Mouse (Mus musculus) kidney, embryonic 15.5 days (tissue): ENCODE results near the gene Cdk19. TPM values are rescaled to one million over a fixed set of nuclear protein-coding genes. Genes with fewer than 3 reads are reported as not detected.
"Not testable (repeated sequence)": the region's sequence is repeated elsewhere in the genome, so short reads cannot be mapped to it uniquely, and the experiment has no call there.

Experiments
- ATAC-seq: fragments of 200-750 bp; cut with Nextera tagmentation; replicated peaks from 2 replicates; pipeline ENCODE4 v1.8.0; 2017; ENCODE audit warnings: moderate TSS enrichment; ENCODE audit not compliant: low FRiP score
- H3K27ac ChIP-seq: fragments of 300-500 bp; sonication (generic); 2 replicates; pipeline ENCODE4 v1.5.1; 2015; ENCODE audit warnings: mild to moderate bottlenecking, inconsistent platforms
- H3K27me3 ChIP-seq: fragments of 300-500 bp; sonication (generic); 2 replicates; pipeline ENCODE4 v1.6.1; 2015; ENCODE audit warnings: inconsistent platforms
- H3K36me3 ChIP-seq: fragments of 300-500 bp; sonication (generic); 2 replicates; pipeline ENCODE4 v1.6.1; 2015; ENCODE audit warnings: inconsistent platforms
- H3K4me1 ChIP-seq: fragments of 300-500 bp; sonication (generic); 2 replicates; pipeline ENCODE4 v1.6.1; 2015; ENCODE audit warnings: inconsistent platforms
- H3K4me2 ChIP-seq: fragments of 300-500 bp; sonication (generic); 2 replicates; pipeline ENCODE4 v1.6.1; 2015; ENCODE audit warnings: moderate library complexity, mild to moderate bottlenecking, inconsistent platforms
- H3K4me3 ChIP-seq: fragments of 300-500 bp; sonication (generic); replicated peaks from 2 replicates; pipeline ENCODE4 v1.5.1; 2015; ENCODE audit warnings: mild to moderate bottlenecking, inconsistent platforms
- H3K9ac ChIP-seq: fragments of 300-500 bp; sonication (generic); 2 replicates; pipeline ENCODE4 v1.6.1; 2015; ENCODE audit warnings: mild to moderate bottlenecking, inconsistent platforms
- H3K9me3 ChIP-seq: fragments of 300-500 bp; sonication (generic); replicated peaks from 2 replicates; pipeline ENCODE4 v1.6.1; 2016; ENCODE audit warnings: inconsistent platforms
- WGBS: fragments of 180-500 bp; shearing (Covaris S2); methylation state at CpG from one replicate; pipeline ENCODE4 v1.1.7; 2015; ENCODE audit warnings: mixed read lengths; 5-methylcytosine and 5-hydroxymethylcytosine counted together
- polyA plus RNA-seq: library from polyadenylated mRNA; unstranded; fragments of >200 nt; fragmentation: Nextera tagmentation; extraction: Ambion mirVana; gene quantifications from 2 replicates; pipeline ENCODE4 v1.2.1, GENCODE M21; 2015

Cdk19 gene
- polyA plus RNA-seq, 1 experiment from 2014 or later, result 8.5 TPM

DNA sequence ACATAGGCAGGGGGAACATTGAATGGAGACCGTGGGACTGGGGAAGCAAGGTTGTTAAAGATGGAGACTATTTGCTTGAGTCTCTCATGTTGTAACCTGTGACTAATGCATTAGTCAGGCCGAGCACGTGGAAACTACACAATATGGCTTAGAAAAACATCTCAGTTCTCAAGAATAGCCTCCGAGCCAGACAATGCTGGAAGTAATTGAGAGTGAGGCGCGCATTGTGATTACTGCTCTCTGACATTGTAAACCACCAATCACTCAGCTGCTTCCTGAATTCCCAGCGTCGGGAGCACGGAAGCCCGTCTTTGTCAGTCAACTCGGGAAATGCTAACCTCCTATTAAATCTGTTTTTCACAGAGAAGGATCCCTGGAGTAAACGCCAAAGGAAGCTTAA is 182.2 kb downstream of the Cdk19 start:
- Histone ChIP-seq H3K36me3 (no peaks in the 10 kb centered on the region), H3K9me3 (no peaks in the 10 kb centered on the region), H3K27ac (no peak overlapping the region), H3K9ac (no peak overlapping the region), H3K4me3 (no peak overlapping the region), H3K27me3 (no peaks in the 10 kb centered on the region), H3K4me1 (peaks cover 31% of the 10 kb centered on the region), H3K4me2 (peak overlapping the region; percentile 15; the same call in 1 of the 2 replicates)
- ATAC-seq, result no peak
- WGBS, result 10% methylated on average over 12 of the region's 12 CpGs

GRCm38 (mm10) chr10:40523312-40523975 is 184.1 kb downstream of the Cdk19 start:
- no peak overlapping the region for H3K27ac ChIP-seq
- 72% methylated on average over 7 of the region's 7 CpGs for WGBS
- no peak for ATAC-seq
- no peak overlapping the region for H3K9ac ChIP-seq
- no peaks in the 10 kb centered on the region for H3K9me3 ChIP-seq
- no peaks in the 10 kb centered on the region for H3K27me3 ChIP-seq
- H3K4me2 ChIP-seq, result no peak overlapping the region
- H3K4me3 ChIP-seq, result no peak overlapping the region
- no peaks in the 10 kb centered on the region for H3K36me3 ChIP-seq
- peaks cover 41% of the 10 kb centered on the region for H3K4me1 ChIP-seq

- Histone ChIP-seq H3K4me3 (no peak overlapping the region), H3K27me3 (no peaks in the 10 kb centered on the region), H3K4me2 (no peak overlapping the region), H3K9ac (no peak overlapping the region), H3K9me3 (no peaks in the 10 kb centered on the region), H3K36me3 (no peaks in the 10 kb centered on the region), H3K4me1 (peaks cover 44% of the 10 kb centered on the region), H3K27ac (0 out of 2 replicates have a peak overlapping the region, but pooled peaks have one; percentile 11)
- no peak for ATAC-seq
- WGBS, result 66% methylated on average over 9 of the region's 9 CpGs
These were observed 184.9 kb downstream of the Cdk19 start for GRCm38 (mm10) chr10:40524032-40524806.

DNA sequence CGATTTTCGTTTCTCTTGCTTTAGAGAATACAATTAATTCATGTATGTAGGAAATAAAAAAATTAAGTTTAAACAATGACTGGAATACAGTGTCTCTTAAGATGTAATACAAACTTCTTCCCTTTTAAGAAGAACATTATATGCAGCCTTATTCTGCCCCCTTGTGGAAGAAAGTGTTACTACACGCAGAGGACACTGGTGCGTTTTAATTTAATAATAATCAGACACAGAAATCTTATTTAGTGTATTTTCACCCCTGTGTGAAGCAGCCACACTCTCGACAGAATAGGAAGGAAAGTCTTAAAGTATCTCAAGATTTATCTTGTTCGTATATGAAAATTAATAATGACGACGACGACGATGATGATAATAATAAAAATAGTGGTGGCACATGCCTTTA is 185.6 kb downstream of the Cdk19 start:
- Histone ChIP-seq H3K4me2 (no peak overlapping the region), H3K9me3 (no peaks in the 10 kb centered on the region), H3K9ac (no peak overlapping the region), H3K36me3 (no peaks in the 10 kb centered on the region), H3K27ac (no peak overlapping the region), H3K4me3 (no peak overlapping the region), H3K27me3 (no peaks in the 10 kb centered on the region), H3K4me1 (peaks cover 44% of the 10 kb centered on the region)
- no peak for ATAC-seq
- 29% methylated on average over 10 of the region's 10 CpGs for WGBS

DNA sequence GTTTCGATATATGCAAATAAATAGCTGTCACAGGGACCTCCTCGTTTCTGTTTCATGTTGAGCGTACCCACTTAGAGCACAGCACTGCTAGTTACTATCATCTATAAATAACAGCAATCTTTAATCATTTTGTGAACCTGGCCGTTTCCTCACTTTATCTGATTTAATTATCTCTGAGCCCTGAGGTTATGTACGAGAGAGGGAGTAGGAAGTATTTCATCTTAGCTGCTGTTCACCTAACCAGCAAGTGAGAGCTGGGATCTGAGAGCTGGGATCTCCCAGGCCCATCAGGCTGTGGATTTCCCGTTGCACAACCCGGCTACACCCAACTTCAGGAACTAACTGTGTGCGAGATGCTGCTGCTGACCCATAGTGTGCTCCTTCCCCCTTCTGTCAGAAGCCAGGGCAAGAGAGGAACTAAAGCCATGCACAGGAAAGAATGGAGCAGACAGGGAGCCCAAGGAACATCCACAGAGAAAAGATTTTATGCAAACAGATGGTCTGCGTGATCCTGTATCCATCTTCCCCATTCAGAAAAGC is 186.3 kb downstream of the Cdk19 start:
- Histone ChIP-seq H3K36me3 (no peaks in the 10 kb centered on the region), H3K27ac (no peak overlapping the region), H3K4me1 (peaks cover 44% of the 10 kb centered on the region), H3K4me3 (no peak overlapping the region), H3K9ac (no peak overlapping the region), H3K4me2 (no peak overlapping the region), H3K9me3 (no peaks in the 10 kb centered on the region), H3K27me3 (no peaks in the 10 kb centered on the region)
- ATAC-seq, result no peak
- WGBS, result 53% methylated on average over 9 of the region's 9 CpGs

- Histone ChIP-seq H3K27me3 (no peaks in the 10 kb centered on the region), H3K4me1 (peaks cover 39% of the 10 kb centered on the region), H3K9ac (no peak overlapping the region), H3K9me3 (no peaks in the 10 kb centered on the region), H3K36me3 (no peaks in the 10 kb centered on the region), H3K27ac (no peak overlapping the region), H3K4me3 (no peak overlapping the region), H3K4me2 (no peak overlapping the region)
- ATAC-seq, result no peak
- WGBS, result 70% methylated on average over 8 of the region's 8 CpGs
These were observed 187.0 kb downstream of the Cdk19 start for GRCm38 (mm10) chr10:40526301-40526761.

GRCm38 (mm10) chr10:40526986-40527385 is 187.6 kb downstream of the Cdk19 start:
- Histone ChIP-seq H3K27ac (no peak overlapping the region), H3K9ac (no peak overlapping the region), H3K9me3 (no peaks in the 10 kb centered on the region), H3K4me3 (no peak overlapping the region), H3K27me3 (no peaks in the 10 kb centered on the region), H3K4me2 (no peak overlapping the region), H3K4me1 (peaks cover 32% of the 10 kb centered on the region), H3K36me3 (no peaks in the 10 kb centered on the region)
- 69% methylated on average over 3 of the region's 3 CpGs for WGBS
- ATAC-seq, result no peak

GRCm38 (mm10) chr10:40527573-40527972 is 188.2 kb downstream of the Cdk19 start:
- ATAC-seq, result no peak; the same call in 1 of the 2 replicates
- Histone ChIP-seq H3K4me3 (no peak overlapping the region), H3K4me2 (0 out of 2 replicates have a peak overlapping the region, but pooled peaks have one; percentile 18), H3K27me3 (no peaks in the 10 kb centered on the region), H3K36me3 (no peaks in the 10 kb centered on the region), H3K9me3 (no peaks in the 10 kb centered on the region), H3K27ac (no peak overlapping the region), H3K9ac (no peak overlapping the region), H3K4me1 (peaks cover 29% of the 10 kb centered on the region)
- WGBS, result 30% methylated on average over 8 of the region's 8 CpGs

DNA sequence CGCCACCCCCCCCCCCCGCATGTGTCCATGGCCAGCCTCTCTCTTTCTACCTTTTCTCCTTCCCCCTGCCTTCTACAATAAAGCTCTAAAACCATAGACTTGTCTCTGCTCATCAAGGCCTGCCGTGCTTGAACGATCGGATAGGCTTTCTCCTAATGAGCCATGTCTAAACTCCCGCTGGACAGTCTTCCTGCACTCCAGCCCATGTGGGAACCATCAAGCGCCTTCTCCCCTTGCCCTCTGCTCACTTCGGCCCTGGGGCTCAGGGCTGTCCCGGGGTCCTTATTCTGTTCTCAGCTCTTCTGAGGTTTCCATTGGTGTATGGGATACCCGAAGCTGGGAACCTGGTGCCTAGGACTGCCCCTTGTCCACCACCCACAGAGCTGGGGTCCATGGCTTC is 189.3 kb downstream of the Cdk19 start:
- H3K27me3 ChIP-seq, result no peaks in the 10 kb centered on the region
- H3K9ac ChIP-seq, result no peak overlapping the region
- H3K27ac ChIP-seq, result no peak overlapping the region
- no peak overlapping the region for H3K4me3 ChIP-seq
- no peak overlapping the region for H3K4me2 ChIP-seq
- 0 out of 2 replicates have a peak, but pooled peaks cover 3% of the 10 kb centered on the region for H3K9me3 ChIP-seq
- no peaks in the 10 kb centered on the region for H3K36me3 ChIP-seq
- ATAC-seq, result no peak
- H3K4me1 ChIP-seq, result peaks cover 26% of the 10 kb centered on the region
- WGBS, result 31% methylated on average over 8 of the region's 10 CpGs

GRCm38 (mm10) chr10:40529617-40530016 is 190.3 kb downstream of the Cdk19 start:
- H3K27me3 ChIP-seq, result no peaks in the 10 kb centered on the region
- no peak overlapping the region for H3K4me2 ChIP-seq
- no peak overlapping the region for H3K27ac ChIP-seq
- H3K9ac ChIP-seq, result no peak overlapping the region
- no peak for ATAC-seq
- 0 out of 2 replicates have a peak, but pooled peaks cover 3% of the 10 kb centered on the region for H3K9me3 ChIP-seq
- no peaks in the 10 kb centered on the region for H3K36me3 ChIP-seq
- H3K4me1 ChIP-seq, result peaks cover 23% of the 10 kb centered on the region
- no peak overlapping the region for H3K4me3 ChIP-seq
- WGBS, result 68% methylated on average over 6 of the region's 6 CpGs

DNA sequence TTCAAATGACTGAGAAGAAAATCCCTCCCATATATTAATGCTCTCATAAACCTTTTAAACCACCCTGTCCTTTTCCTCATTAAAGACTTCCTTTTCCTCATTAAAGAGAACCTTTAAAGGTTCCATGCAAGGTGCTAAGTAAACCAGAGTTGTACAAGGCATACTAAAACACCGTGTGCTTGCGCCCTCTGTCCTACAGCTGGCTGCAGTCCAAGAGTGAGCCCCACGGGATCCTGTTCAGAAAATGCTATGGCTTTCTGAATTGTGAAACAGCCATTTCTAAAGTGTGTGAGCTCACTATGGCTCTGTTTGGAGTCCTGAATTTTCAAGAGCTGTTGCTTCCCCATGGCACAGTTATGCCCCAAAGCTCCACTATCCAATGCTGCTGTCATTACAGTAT is 191.3 kb downstream of the Cdk19 start:
- Histone ChIP-seq H3K27ac (no peak overlapping the region), H3K4me2 (no peak overlapping the region), H3K9me3 (0 out of 2 replicates have a peak, but pooled peaks cover 3% of the 10 kb centered on the region), H3K27me3 (no peaks in the 10 kb centered on the region), H3K9ac (no peak overlapping the region), H3K4me1 (peaks cover 18% of the 10 kb centered on the region), H3K36me3 (no peaks in the 10 kb centered on the region), H3K4me3 (no peak overlapping the region)
- ATAC-seq, result no peak
- 66% methylated on average over 3 of the region's 3 CpGs for WGBS

DNA sequence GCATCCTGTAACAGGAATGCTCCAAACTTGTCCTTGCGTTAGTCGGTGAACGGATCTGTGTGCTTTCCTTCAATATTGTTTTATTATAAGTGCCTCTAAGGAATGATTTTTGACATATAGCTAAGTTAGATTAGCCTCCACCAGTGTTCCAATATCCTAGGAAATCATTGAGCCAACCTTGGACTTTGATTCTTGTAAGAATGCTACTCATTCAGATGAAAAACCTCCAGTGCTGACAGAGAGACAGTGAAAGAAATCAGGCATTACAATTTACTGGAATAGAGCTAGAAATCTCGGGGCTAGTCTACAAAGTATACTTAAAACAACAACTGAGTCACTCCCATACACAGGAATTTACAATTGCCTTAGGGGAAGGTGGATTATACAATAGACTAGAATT is 193.2 kb downstream of the Cdk19 start:
- not testable (repeated sequence) for H3K27ac ChIP-seq, H3K9me3 ChIP-seq, H3K4me2 ChIP-seq, H3K9ac ChIP-seq, H3K4me3 ChIP-seq, H3K4me1 ChIP-seq, H3K36me3 ChIP-seq, H3K27me3 ChIP-seq, ATAC-seq
- 91% methylated on average over 4 of the region's 4 CpGs for WGBS
